Mouse (Mus musculus): ENCODE measurements at regions not wholly inside any gene's neighbourhood (a gene's known extent, or its start where the extent isn't known, plus 50 kb on each side); places are given as distances from the start of the nearest gene placed in this dataset.

- H3K36me3 ChIP-seq (ENCODE audit: poor library complexity, severe bottlenecking): no peaks in the 10 kb centered on the region
- WGBS: 85% methylated on average over 3 of the region's 3 CpGs
These were observed 192.0 kb upstream of the Cited2 start for GRCm38 (mm10) chr10:17531021-17531420.

GRCm38 (mm10) chr10:17538944-17539533 lies 184.0 kb upstream of the Cited2 start:
- ATAC-seq: no peak
- Histone ChIP-seq H3K9me3 (replicated peaks) (no peaks in the 10 kb centered on the region), H3K27me3 (no peaks in the 10 kb centered on the region), H3K27ac (no peak overlapping the region), H3K4me3 (no peak overlapping the region), H3K9ac (no peak overlapping the region), H3K4me1 (no peaks in the 10 kb centered on the region), H3K36me3 (ENCODE audit: poor library complexity, severe bottlenecking) (no peaks in the 10 kb centered on the region), H3K4me2 (no peak overlapping the region)
- WGBS: 93% methylated on average over 6 of the region's 6 CpGs

More at GRCm38 (mm10) chr10:17531021-17531420, 192.0 kb upstream of the Cited2 start:
- H3K27me3 ChIP-seq: no peaks in the 10 kb centered on the region
- no peak overlapping the region for H3K9ac ChIP-seq
- no peaks in the 10 kb centered on the region for H3K4me1 ChIP-seq
- no peaks in the 10 kb centered on the region for H3K9me3 ChIP-seq (replicated peaks)
- no peak overlapping the region for H3K4me3 ChIP-seq
- H3K27ac ChIP-seq: no peak overlapping the region
- no peak for ATAC-seq
- H3K4me2 ChIP-seq: no peak overlapping the region

- 80% methylated on average over 6 of the region's 6 CpGs for WGBS
- no peaks in the 10 kb centered on the region for H3K9me3 ChIP-seq (replicated peaks)
- no peak overlapping the region for H3K4me3 ChIP-seq
- ATAC-seq: no peak
- no peak overlapping the region for H3K9ac ChIP-seq
- H3K36me3 ChIP-seq (ENCODE audit: poor library complexity, severe bottlenecking): no peaks in the 10 kb centered on the region
- H3K27ac ChIP-seq: no peak overlapping the region
- H3K4me2 ChIP-seq: no peak overlapping the region
- H3K27me3 ChIP-seq: no peaks in the 10 kb centered on the region
- no peaks in the 10 kb centered on the region for H3K4me1 ChIP-seq
These were observed 182.3 kb upstream of the Cited2 start for GRCm38 (mm10) chr10:17540404-17541375.

GRCm38 (mm10) chr10:17542104-17542846 lies 180.7 kb upstream of the Cited2 start:
- 77% methylated on average over 8 of the region's 8 CpGs for WGBS

GRCm38 (mm10) chr10:17542847-17543421 lies 180.1 kb upstream of the Cited2 start:
- Histone ChIP-seq H3K27me3 (no peaks in the 10 kb centered on the region), H3K4me1 (no peaks in the 10 kb centered on the region), H3K4me2 (no peak overlapping the region), H3K9ac (no peak overlapping the region), H3K36me3 (ENCODE audit: poor library complexity, severe bottlenecking) (no peaks in the 10 kb centered on the region), H3K9me3 (replicated peaks) (no peaks in the 10 kb centered on the region), H3K27ac (no peak overlapping the region), H3K4me3 (no peak overlapping the region)
- no peak for ATAC-seq
- WGBS: 91% methylated on average over 5 of the region's 5 CpGs

More at GRCm38 (mm10) chr10:17542104-17542846, 180.7 kb upstream of the Cited2 start:
- ATAC-seq: no peak
- H3K4me2 ChIP-seq: no peak overlapping the region
- no peaks in the 10 kb centered on the region for H3K36me3 ChIP-seq (ENCODE audit: poor library complexity, severe bottlenecking)
- H3K4me3 ChIP-seq: no peak overlapping the region
- no peaks in the 10 kb centered on the region for H3K4me1 ChIP-seq
- H3K9me3 ChIP-seq (replicated peaks): no peaks in the 10 kb centered on the region
- H3K27me3 ChIP-seq: no peaks in the 10 kb centered on the region
- no peak overlapping the region for H3K27ac ChIP-seq
- H3K9ac ChIP-seq: no peak overlapping the region

- H3K27ac ChIP-seq: no peak overlapping the region
- H3K4me2 ChIP-seq: no peak overlapping the region
- no peaks in the 10 kb centered on the region for H3K27me3 ChIP-seq
- H3K9ac ChIP-seq: no peak overlapping the region
- H3K9me3 ChIP-seq (replicated peaks): no peaks in the 10 kb centered on the region
- no peaks in the 10 kb centered on the region for H3K36me3 ChIP-seq (ENCODE audit: poor library complexity, severe bottlenecking)
- H3K4me1 ChIP-seq: no peaks in the 10 kb centered on the region
- no peak for ATAC-seq
- no peak overlapping the region for H3K4me3 ChIP-seq
These were observed 177.7 kb upstream of the Cited2 start for GRCm38 (mm10) chr10:17545291-17545690.

GRCm38 (mm10) chr10:17547986-17548385 lies 175.0 kb upstream of the Cited2 start:
- no peak overlapping the region for H3K9ac ChIP-seq
- H3K4me1 ChIP-seq: no peaks in the 10 kb centered on the region
- no peak overlapping the region for H3K4me2 ChIP-seq
- no peak for ATAC-seq
- no peaks in the 10 kb centered on the region for H3K36me3 ChIP-seq (ENCODE audit: poor library complexity, severe bottlenecking)
- H3K4me3 ChIP-seq: no peak overlapping the region
- no peaks in the 10 kb centered on the region for H3K27me3 ChIP-seq
- H3K27ac ChIP-seq: no peak overlapping the region
- no peaks in the 10 kb centered on the region for H3K9me3 ChIP-seq (replicated peaks)
- 91% methylated on average over 3 of the region's 3 CpGs for WGBS

- H3K4me2 ChIP-seq: no peak overlapping the region
- H3K4me1 ChIP-seq: no peaks in the 10 kb centered on the region
- no peaks in the 10 kb centered on the region for H3K27me3 ChIP-seq
- ATAC-seq: no peak
- no peak overlapping the region for H3K9ac ChIP-seq
- no peaks in the 10 kb centered on the region for H3K9me3 ChIP-seq (replicated peaks)
- 89% methylated on average over 14 of the region's 14 CpGs for WGBS
- H3K4me3 ChIP-seq: no peak overlapping the region
- H3K36me3 ChIP-seq (ENCODE audit: poor library complexity, severe bottlenecking): no peaks in the 10 kb centered on the region
- no peak overlapping the region for H3K27ac ChIP-seq
These were observed 174.1 kb upstream of the Cited2 start for GRCm38 (mm10) chr10:17548629-17549580.

GRCm38 (mm10) chr10:17549711-17550637 lies 173.0 kb upstream of the Cited2 start:
- Histone ChIP-seq H3K9ac (no peak overlapping the region), H3K36me3 (ENCODE audit: poor library complexity, severe bottlenecking) (no peaks in the 10 kb centered on the region), H3K27ac (no peak overlapping the region), H3K4me2 (no peak overlapping the region), H3K27me3 (no peaks in the 10 kb centered on the region), H3K9me3 (replicated peaks) (no peaks in the 10 kb centered on the region), H3K4me3 (no peak overlapping the region), H3K4me1 (no peaks in the 10 kb centered on the region)
- WGBS: 85% methylated on average over 6 of the region's 6 CpGs
- no peak for ATAC-seq

GRCm38 (mm10) chr10:17550638-17551013 lies 172.4 kb upstream of the Cited2 start:
- ATAC-seq: no peak
- H3K27ac ChIP-seq: no peak overlapping the region
- H3K36me3 ChIP-seq (ENCODE audit: poor library complexity, severe bottlenecking): no peaks in the 10 kb centered on the region
- no peak overlapping the region for H3K4me3 ChIP-seq
- H3K4me1 ChIP-seq: no peaks in the 10 kb centered on the region
- no peaks in the 10 kb centered on the region for H3K27me3 ChIP-seq
- WGBS: 93% methylated on average over 6 of the region's 6 CpGs
- no peak overlapping the region for H3K9ac ChIP-seq
- no peaks in the 10 kb centered on the region for H3K9me3 ChIP-seq (replicated peaks)
- H3K4me2 ChIP-seq: no peak overlapping the region
